ENCODE assay signal across 13 mouse cellular contexts in the genomic region with DNA sequence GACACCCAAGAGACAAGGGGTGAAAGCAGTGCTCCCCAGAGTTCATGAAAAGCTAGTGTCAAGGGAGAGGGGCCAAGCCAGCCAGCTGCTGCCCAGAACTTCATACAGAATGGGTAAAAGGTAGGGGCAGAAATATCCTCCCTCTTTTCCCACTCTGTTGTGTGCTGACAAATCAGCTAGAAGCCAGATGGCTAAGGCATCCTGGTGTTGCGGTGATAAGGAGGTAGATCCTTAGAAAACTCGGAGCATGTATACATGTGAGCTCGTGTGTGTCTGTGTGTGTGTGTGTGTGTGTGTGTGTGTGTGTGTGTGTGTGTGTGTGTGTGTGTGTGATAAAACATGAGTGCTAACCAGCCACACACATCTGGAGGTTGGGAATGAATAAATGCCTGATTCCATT.
"Had no signal": no experiment of that assay in that cellular context is flagged by ENCODE, and none has a peak within 500 bp of the region (broad histone marks: within the 10 kb centered on the region; RNA-seq: fewer than 3 reads in every experiment).

No protein-coding gene starts in this region.

- H3K4me2 ChIP-seq: limb, embryonic 12.5 days; lung, embryonic 14.5 days; midbrain, embryonic 11.5 days; midbrain, embryonic 15.5 days; neural tube, embryonic 12.5 days; stomach, embryonic 15.5 days had no signal

- DNase-seq: kidney, postnatal 10 days; kidney, postnatal 4 days; lung, embryonic 14.5 days; lung, postnatal 10 days; lung, postnatal 4 days; thymus, adult 2 months; thymus, postnatal 25 days had no signal

- H3K9ac ChIP-seq: limb, embryonic 12.5 days; lung, embryonic 14.5 days; midbrain, embryonic 15.5 days; neural tube, embryonic 12.5 days; stomach, embryonic 15.5 days had no signal

- H3K27ac ChIP-seq: layer of hippocampus, adult 2 months; limb, embryonic 12.5 days; midbrain, embryonic 15.5 days; neural tube, embryonic 12.5 days; stomach, embryonic 15.5 days had no signal

- H3K36me3 ChIP-seq: limb, embryonic 12.5 days; midbrain, embryonic 15.5 days; neural tube, embryonic 12.5 days; stomach, embryonic 15.5 days had no signal

- H3K4me1 ChIP-seq: neural tube, embryonic 12.5 days; stomach, embryonic 15.5 days had no signal

- H3K27me3 ChIP-seq: limb, embryonic 12.5 days; midbrain, embryonic 15.5 days; neural tube, embryonic 12.5 days; stomach, embryonic 15.5 days had no signal

- H3K4me3 ChIP-seq: layer of hippocampus, adult 2 months; limb, embryonic 12.5 days; midbrain, embryonic 15.5 days; neural tube, embryonic 12.5 days; stomach, embryonic 15.5 days had no signal

- ATAC-seq: midbrain, embryonic 15.5 days had no signal

- H3K9me3 ChIP-seq: limb, embryonic 12.5 days; midbrain, embryonic 15.5 days; neural tube, embryonic 12.5 days; stomach, embryonic 15.5 days had no signal
